ENCODE assay signal across 11 mouse cellular contexts in the genomic region with DNA sequence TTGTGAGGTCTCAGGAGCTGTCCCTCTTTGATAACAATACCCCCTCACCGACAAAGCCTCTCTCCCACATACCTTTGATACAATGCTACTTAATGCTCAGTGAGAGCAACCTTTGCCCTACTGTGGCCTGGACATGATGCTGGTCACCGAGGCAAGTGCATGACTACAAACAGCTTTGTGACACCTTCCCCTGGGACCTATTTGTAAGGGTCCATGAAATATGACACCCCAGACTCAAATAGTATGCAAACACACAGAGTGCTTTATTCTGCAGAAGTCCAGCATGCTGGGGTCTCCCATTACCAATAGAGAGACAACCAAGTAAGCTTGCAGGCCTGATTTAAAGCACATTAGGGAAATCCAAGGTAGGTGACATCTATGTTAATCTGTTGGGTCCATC.
DNase-seq lines count a peak whose midpoint lies in the region; ATAC-seq and TF ChIP-seq lines count a peak whose summit lies in the region.
"Had no signal": no experiment of that assay in that cellular context is flagged by ENCODE, and none has a peak within 500 bp of the region (broad histone marks: within the 10 kb centered on the region; RNA-seq: fewer than 3 reads in every experiment).

No protein-coding gene starts in this region.

- WGBS in heart, embryonic 13.5 days: 29% methylated on average over 2 of the region's 2 CpGs
- 4% methylated on average over 2 of the region's 2 CpGs for WGBS in kidney, postnatal 0 days
- WGBS in limb, embryonic 10.5 days: 13% methylated on average over 2 of the region's 2 CpGs
- WGBS in intestine, embryonic 16.5 days: 26% methylated on average over 2 of the region's 2 CpGs

- no peaks in the 10 kb centered on the region for H3K27me3 ChIP-seq in heart, embryonic 13.5 days (replicated peaks)
- no peaks in the 10 kb centered on the region for H3K27me3 ChIP-seq in kidney, postnatal 0 days (ENCODE audit: insufficient read depth, low read length)
- no peaks in the 10 kb centered on the region for H3K27me3 ChIP-seq in limb, embryonic 10.5 days (ENCODE audit: low read depth, poor library complexity, severe bottlenecking)
- H3K27me3 ChIP-seq in intestine, embryonic 16.5 days (replicated peaks; ENCODE audit: control insufficient read depth, insufficient read depth, low read length): no peaks in the 10 kb centered on the region
- H3K27me3 ChIP-seq: hindbrain, embryonic 15.5 days had no signal

- DNase-seq in heart, adult 18-20 months: no peak
- no peak for DNase-seq in kidney, postnatal 0 days (ENCODE audit: low spot score)
- DNase-seq in kidney, postnatal 14 days: no peak
- peak; percentile 55 for DNase-seq in embryo, embryonic 10.5 days (ENCODE audit: low spot score)
- DNase-seq in limb, embryonic 10.5 days (ENCODE audit: low spot score): no peak
- DNase-seq in left cerebral cortex, adult 11 months (ENCODE audit: low spot score): no peak
- DNase-seq: cerebellum, adult 11-12 months had no signal

- H3K4me3 ChIP-seq in heart, embryonic 13.5 days: no peak overlapping the region
- no peak overlapping the region for H3K4me3 ChIP-seq in kidney, postnatal 0 days (replicated peaks; ENCODE audit: low read depth, low read length)
- no peak overlapping the region for H3K4me3 ChIP-seq in limb, embryonic 10.5 days
- H3K4me3 ChIP-seq in intestine, embryonic 16.5 days (ENCODE audit: low read length): no peak overlapping the region
- H3K4me3 ChIP-seq: hindbrain, embryonic 15.5 days had no signal

- no peak for ATAC-seq in heart, embryonic 13.5 days (ENCODE audit: extremely low read depth, insufficient number of reproducible peaks, low FRiP score, low TSS enrichment)
- ATAC-seq in kidney, postnatal 0 days (replicated peaks; ENCODE audit: low FRiP score, low read depth): no peak
- no peak for ATAC-seq in intestine, embryonic 16.5 days
- ATAC-seq: forebrain, embryonic 14.5 days had no signal

- no peaks in the 10 kb centered on the region for H3K9me3 ChIP-seq in heart, embryonic 13.5 days
- H3K9me3 ChIP-seq in kidney, postnatal 0 days (replicated peaks; ENCODE audit: low read length): no peaks in the 10 kb centered on the region
- H3K9me3 ChIP-seq in limb, embryonic 10.5 days (replicated peaks): no peaks in the 10 kb centered on the region
- H3K9me3 ChIP-seq in intestine, embryonic 16.5 days (ENCODE audit: control insufficient read depth, low read length): no peaks in the 10 kb centered on the region
- H3K9me3 ChIP-seq: hindbrain, embryonic 15.5 days had no signal

- peaks cover 32% of the 10 kb centered on the region for H3K4me1 ChIP-seq in heart, embryonic 13.5 days
- peaks cover 22% of the 10 kb centered on the region for H3K4me1 ChIP-seq in kidney, postnatal 0 days (replicated peaks; ENCODE audit: insufficient read depth, low read length)
- H3K4me1 ChIP-seq in limb, embryonic 10.5 days: peaks cover 52% of the 10 kb centered on the region
- H3K4me1 ChIP-seq in intestine, embryonic 16.5 days (ENCODE audit: control insufficient read depth, insufficient read depth, low read length): no peaks in the 10 kb centered on the region

- peak overlapping the region; percentile 30 for H3K27ac ChIP-seq in heart, embryonic 13.5 days (replicated peaks)
- peak overlapping the region; percentile 60; the same call in 1 of the 2 replicates for H3K27ac ChIP-seq in kidney, postnatal 0 days
- H3K27ac ChIP-seq in limb, embryonic 10.5 days: peak overlapping the region; percentile 56; the same call in 1 of the 2 replicates
- no peak overlapping the region for H3K27ac ChIP-seq in intestine, embryonic 16.5 days (ENCODE audit: low read length)
- H3K27ac ChIP-seq: hindbrain, embryonic 15.5 days had no signal

- no peak for TF ChIP-seq CTCF in kidney, postnatal 0 days (IDR thresholded peaks at IDR 0.05; ENCODE audit: low read depth)

- no peak overlapping the region for H3K9ac ChIP-seq in heart, embryonic 13.5 days
- H3K9ac ChIP-seq in kidney, postnatal 0 days (ENCODE audit: low read depth, low read length): no peak overlapping the region
- H3K9ac ChIP-seq in intestine, embryonic 16.5 days (ENCODE audit: low read depth, low read length): no peak overlapping the region
- H3K9ac ChIP-seq: hindbrain, embryonic 15.5 days had no signal

- H3K36me3 ChIP-seq in heart, embryonic 13.5 days: no peaks in the 10 kb centered on the region
- no peaks in the 10 kb centered on the region for H3K36me3 ChIP-seq in kidney, postnatal 0 days (ENCODE audit: insufficient read depth, low read length)
- no peaks in the 10 kb centered on the region for H3K36me3 ChIP-seq in limb, embryonic 10.5 days
- no peaks in the 10 kb centered on the region for H3K36me3 ChIP-seq in intestine, embryonic 16.5 days (ENCODE audit: control insufficient read depth, insufficient read depth, low read length)
- H3K36me3 ChIP-seq: hindbrain, embryonic 15.5 days had no signal

- no peak overlapping the region for H3K4me2 ChIP-seq in heart, embryonic 13.5 days
- no peak overlapping the region for H3K4me2 ChIP-seq in kidney, postnatal 0 days (ENCODE audit: low read length)
- H3K4me2 ChIP-seq in intestine, embryonic 16.5 days (ENCODE audit: low read depth, low read length): no peak overlapping the region
- H3K4me2 ChIP-seq: hindbrain, embryonic 15.5 days had no signal
